Mouse (Mus musculus): Measurements from ENCODE around the gene Coro7.
"Not testable (repeated sequence)": the region's sequence is repeated elsewhere in the genome, so short reads cannot be mapped to it uniquely, and the experiment has no call there.

Gene Coro7

DNA sequence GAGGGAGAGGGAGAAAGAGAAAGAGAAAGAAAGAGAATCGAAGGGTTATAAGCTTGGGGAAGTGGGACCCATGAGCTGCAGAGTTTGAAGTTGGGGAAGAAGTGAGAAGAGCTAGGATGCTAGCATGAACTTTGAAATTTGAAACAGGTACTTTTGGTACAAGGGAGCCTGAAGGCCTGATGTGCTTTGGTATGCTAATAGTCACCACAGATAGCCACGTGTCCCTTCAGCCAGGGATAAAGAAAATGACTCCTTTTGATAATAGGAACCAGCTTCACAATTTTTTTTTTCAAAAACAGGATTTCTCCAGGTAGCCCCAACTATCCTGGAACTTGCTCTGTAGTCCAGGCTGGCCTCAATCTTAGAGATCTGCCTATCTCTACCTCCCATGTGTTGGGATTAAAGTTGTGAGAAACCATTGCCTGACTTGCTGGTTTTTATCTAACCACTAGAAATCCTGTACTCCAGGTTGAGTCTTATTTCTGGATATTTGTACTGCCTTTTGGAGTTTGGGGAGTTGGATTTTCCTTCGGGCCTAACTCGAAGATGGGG is 3.1 kb upstream of the Coro7 start:
- no peak for DNase-seq (ENCODE audit: low spot score)

GRCm38 (mm10) chr16:4680922-4681455 is 1.4 kb upstream of the Coro7 start:
- DNase-seq (ENCODE audit: low spot score) = not testable (repeated sequence)

DNA sequence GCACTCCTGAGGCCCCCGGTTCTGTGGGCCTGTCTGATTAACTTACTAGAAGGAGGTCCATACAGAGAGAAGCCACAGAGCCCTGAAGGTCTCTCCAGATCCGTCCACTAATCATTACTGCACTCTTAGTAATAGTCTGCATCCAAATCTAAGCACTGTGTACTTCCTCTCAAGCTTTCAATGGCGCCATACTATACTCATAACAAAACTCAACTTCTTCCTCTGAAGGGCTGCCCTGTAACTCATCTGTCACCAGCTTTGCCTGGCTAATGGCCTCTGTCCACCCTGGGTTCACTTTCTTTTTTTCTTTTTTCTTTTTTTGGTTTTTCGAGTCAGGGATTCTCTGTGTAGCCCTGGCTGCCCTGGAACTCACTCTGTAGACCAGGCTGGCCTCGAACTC is 1.5 kb downstream of the Coro7 start:
- no peak for DNase-seq (ENCODE audit: low spot score)

GRCm38 (mm10) chr16:4676836-4677235 is 2.7 kb downstream of the Coro7 start:
- DNase-seq (ENCODE audit: low spot score) = no peak

- DNase-seq (ENCODE audit: low spot score) = no peak
Measured at GRCm38 (mm10) chr16:4674091-4674490, 5.5 kb downstream of the Coro7 start.

DNA sequence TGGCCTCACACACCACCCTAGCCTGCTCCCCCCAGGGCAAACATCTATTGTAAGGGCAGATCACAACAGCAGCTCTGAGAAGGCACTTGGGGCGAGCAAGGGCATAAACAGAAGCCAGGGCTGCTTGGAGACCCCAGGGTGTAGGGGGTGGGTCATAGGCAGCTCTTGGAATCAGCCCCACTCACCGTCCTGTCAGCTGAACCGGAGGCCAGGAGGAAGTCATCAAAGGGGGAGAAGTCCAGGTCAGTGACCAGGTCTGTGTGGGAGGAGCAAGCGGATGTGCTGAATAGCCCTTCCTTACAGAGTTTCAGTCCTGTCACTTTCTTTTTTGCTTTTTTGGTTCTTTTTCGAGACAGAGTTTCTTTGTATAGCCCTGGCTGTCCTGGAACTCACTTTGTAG is 9.3 kb downstream of the Coro7 start:
- no peak for DNase-seq (ENCODE audit: low spot score)

- peak; percentile 83 for DNase-seq (ENCODE audit: low spot score)
Measured at GRCm38 (mm10) chr16:4667190-4667808, 12.3 kb downstream of the Coro7 start.

GRCm38 (mm10) chr16:4665726-4666125 is 13.9 kb downstream of the Coro7 start:
- DNase-seq (ENCODE audit: low spot score) = no peak

DNA sequence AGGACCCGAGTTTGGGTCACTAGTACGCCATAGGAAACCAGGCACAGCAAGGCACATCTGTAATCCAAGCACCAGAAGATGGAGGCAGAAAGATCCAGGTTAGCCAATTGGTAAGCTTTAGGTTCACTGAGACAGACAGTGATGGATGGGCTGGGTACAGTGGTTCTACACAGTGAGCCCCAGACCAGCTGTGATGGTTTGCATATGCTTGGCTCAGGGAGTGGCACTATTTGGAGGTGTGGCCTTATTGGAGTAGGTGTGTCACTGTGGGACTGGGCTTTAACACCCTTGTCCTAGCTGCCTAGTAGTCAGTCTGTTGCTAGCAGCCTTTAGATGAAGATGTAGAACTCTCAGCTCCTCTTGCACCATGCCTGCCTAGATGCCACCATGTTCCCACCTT is 15.8 kb downstream of the Coro7 start:
- DNase-seq (ENCODE audit: low spot score) = no peak

DNA sequence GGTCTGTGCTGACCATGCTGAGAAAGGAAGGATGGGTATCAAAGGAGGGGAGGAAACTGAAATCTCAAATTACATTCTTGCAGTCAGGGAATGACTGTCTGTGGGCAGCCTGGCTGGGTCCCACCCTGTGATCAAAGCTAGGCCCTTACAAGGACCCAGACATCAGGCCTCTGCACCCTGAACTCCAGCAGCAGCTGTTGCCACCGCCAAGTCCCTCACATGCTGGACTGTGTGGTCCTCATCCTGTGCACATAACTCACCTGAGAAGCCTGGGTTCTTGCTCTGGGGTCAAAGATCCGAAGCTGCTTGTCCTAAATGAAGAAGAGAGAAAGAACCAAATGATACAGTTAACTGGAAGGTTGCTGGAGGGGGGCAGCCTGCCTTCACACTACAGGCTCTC is 18.0 kb downstream of the Coro7 start:
- DNase-seq (ENCODE audit: low spot score) = no peak

DNA sequence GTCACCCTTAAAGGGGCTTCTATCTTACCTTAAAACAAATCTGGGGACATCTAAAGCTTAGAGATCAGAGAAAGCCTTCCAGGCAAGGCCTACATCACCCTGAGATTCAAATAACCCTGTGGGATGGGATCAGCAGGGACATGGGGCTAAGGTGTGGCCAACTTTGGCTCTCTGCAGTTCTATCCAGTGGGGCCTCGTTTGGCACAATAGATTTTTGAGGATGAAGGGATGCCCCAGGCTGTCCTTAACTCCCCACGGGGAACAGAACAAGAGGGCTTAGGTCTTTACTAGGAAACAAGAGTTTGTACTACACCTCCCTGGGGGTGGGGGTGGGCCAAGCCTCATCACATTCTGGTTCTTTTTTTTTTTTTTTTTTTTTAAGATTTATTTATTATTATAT is 20.3 kb downstream of the Coro7 start:
- DNase-seq (ENCODE audit: low spot score) = no peak

DNA sequence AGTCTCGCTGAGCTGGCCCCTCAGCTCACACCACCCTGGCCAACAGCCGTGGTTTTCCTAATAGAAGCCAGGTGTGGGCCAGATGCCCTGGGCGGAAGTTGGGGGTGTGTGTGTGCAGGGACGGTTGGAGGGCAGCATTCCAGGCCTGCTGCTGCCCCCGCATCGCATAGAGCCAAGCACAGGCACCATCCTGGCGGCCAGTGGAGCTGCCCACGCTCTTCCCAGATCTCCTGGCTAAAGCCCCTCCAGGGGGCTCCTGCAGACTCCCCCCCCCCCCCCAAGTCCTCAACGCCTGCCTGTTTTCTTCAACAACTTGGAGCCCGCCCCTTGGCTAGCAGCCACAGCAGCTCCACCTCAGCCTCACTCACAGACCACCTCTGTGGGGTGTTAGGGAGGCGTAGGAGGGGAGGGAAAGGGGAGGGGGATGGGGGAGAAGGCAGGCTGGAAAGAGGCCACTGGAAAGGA is 20.8 kb downstream of the Coro7 start:
- no peak for DNase-seq (ENCODE audit: low spot score)

DNA sequence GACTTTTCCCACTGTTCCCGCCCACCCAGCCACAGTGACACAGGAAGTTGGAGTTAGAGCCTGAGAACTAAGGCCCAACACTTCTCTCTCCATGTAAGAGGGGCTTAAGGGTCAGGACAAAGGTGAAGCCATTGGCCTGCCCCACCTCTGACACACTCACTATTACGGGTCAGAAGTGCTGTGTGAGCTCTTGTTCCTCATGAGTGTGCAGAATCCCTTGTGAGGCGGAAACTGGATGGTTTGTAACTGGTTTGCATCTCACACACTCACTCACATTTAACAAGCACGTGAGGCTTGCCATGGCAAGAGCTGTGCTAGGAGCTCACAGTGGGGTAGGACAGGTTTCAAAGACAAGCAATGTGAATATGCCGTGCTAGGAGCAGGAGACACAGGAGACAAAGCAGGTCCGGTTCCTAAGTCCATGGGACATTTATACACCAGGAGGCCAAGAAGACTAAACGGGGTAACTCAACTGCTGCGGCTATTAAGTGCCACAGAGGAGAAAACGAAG is 23.0 kb downstream of the Coro7 start:
- DNase-seq (ENCODE audit: low spot score) = no peak

- DNase-seq (ENCODE audit: low spot score) = no peak
Measured at GRCm38 (mm10) chr16:4655764-4656570, 23.6 kb downstream of the Coro7 start.

- DNase-seq (ENCODE audit: low spot score) = no peak
Measured at GRCm38 (mm10) chr16:4655251-4655734, 24.3 kb downstream of the Coro7 start.

GRCm38 (mm10) chr16:4654706-4655105 is 24.9 kb downstream of the Coro7 start:
- no peak for DNase-seq (ENCODE audit: low spot score)

GRCm38 (mm10) chr16:4652707-4653416 is 26.7 kb downstream of the Coro7 start:
- no peak for DNase-seq (ENCODE audit: low spot score)

- DNase-seq (ENCODE audit: low spot score) = no peak
Measured at GRCm38 (mm10) chr16:4651624-4652023, 28.0 kb downstream of the Coro7 start.

GRCm38 (mm10) chr16:4651081-4651480 is 28.5 kb downstream of the Coro7 start:
- no peak for DNase-seq (ENCODE audit: low spot score)

- no peak for DNase-seq (ENCODE audit: low spot score)
Measured at GRCm38 (mm10) chr16:4650161-4650560, 29.4 kb downstream of the Coro7 start.

DNA sequence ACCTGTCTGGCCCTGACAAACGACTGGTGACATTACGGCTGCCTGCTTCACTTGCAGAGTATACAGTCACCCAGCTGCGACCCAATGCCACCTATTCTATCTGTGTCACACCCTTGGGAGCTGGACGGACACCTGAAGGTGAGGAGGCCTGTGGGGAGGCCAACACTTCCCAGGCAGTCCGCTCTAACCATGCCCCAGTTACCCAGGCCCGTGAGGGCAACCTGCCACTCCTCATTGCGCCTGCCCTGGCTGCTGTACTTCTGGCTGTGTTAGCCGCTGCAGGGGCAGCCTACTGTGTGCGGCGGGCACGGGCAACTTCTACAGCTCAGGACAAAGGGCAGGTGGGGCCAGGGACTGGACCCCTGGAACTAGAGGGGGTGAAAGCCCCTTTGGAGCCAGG is 29.9 kb downstream of the Coro7 start:
- no peak for DNase-seq (ENCODE audit: low spot score)

- no peak for DNase-seq (ENCODE audit: low spot score)
Measured at GRCm38 (mm10) chr16:4649211-4649610, 30.4 kb downstream of the Coro7 start.
